Mouse (Mus musculus) urinary bladder, postnatal 36 days (tissue): ENCODE results near the gene Stag2.

ENCODE experiments used
- DNase-seq, 2 experiments: peaks; one replicate each; pipeline ENCODE4 v3.0.0; 2022; ENCODE audit warnings: low spot score in 2 of 2, mixed read lengths in 1 of 2

The Stag2 gene

DNA sequence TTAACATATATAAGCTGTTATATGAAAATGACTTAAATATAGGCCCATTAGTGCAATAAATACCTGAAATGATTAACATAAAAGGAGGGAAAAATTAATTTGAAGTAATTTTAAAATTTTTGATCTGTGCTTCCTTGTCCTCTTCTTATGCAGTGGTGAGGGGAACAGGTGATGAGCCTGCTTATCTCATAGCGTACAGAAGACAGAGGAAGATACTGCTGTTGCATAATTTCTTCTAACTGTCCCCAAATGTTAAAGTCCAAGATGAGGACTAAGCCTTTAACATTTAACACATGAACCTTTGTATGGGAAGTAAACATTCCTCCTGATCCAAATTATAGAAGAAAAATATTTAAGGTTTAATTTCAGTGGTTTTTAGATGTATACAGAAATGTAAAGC is 66.6 kb downstream of the Stag2 start:
- no peak for DNase-seq

DNA sequence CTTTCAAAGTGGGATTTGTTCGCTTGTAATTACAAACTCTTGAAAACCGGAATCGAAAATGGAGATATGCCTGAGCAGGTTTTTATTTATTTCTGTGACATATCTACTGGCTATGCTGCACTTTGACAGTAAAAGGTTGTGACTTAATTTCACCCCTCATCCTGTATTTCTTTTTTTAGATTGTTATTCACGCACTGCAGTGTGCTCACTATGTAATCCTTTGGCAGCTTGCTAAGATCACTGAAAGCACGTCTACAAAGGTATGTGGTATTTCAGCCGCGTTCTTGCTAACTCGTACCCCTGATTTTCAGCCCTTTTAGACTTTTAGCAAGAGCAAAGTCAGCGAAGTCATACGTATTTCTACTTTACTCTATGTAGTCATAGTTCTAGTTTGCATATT is 101.2 kb downstream of the Stag2 start:
- no peak for DNase-seq

DNA sequence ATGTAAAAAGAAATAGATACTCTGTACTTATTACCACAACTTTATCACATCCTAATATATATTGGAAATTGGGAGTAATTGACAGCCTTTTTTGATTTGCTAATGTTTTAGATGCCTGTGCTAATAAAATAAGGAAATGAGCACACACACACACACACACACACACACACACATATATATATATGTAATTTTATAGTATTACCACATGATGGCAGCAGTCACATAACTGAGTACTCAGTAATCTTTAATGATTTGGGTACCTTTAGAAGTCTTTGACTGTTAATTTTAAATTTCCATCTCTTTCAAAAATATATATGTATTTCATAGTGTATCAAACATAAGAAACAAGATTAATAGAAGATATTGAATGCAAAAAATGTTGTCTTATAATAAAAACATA is 123.6 kb downstream of the Stag2 start:
- DNase-seq, result no peak

DNA sequence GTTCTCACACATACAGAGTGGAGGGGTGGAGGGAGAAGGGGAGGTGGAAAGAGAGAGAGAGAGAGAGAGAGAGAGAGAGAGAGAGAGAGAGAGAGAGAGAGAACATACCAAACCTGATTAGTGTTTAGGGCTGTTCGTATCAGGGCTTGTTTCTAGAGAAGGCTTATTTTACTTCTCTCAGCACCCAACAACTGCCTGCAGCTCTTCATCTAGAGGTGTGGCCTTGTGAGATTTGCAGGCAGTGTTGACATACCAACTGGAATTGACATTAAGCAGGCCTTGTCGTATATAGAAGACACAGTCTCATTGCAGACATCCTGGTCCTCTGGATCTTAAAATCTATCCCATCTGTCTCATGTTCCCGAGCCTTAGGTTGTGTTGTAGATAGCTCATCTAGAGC is 141.1 kb downstream of the Stag2 start:
- no peak for DNase-seq

DNA sequence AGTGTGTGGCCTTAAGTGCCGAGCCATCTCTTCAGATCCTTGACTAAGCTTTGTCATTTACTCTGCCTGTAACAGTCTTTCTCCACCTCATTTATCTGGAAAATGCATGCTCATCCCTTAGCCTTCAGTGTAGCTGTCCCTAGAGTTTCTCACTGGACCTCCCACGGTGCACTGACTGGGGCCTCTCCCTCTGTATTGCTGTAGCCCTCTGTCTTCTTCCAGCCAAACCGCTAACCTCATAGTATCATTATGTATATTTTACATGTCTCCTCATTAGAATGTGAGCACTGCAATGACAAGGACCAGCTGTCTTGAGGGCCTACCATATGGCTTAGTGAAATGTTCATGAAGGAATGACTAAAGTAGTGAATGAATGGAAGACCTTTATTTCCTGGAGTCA is 166.1 kb downstream of the Stag2 start:
- no peak for DNase-seq

DNA sequence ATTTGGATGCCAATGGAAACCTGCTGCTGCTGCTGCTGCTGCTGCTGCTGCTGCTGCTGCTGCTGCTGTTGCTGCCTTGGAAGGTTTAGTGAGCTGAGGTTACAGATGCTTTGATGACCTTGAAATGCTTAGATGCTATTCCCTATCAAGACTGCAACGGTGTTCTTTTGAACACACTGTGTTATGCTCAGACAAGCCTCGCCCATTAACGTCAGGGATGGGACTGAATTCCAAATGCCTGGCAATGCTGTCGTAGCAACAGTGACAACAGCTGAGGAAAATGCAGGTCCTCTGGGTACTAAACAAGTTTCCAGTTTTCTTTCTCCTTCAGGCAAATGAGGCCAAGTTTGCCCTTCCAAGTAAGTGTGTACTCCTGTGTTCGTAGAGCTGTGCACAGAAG is 171.3 kb downstream of the Stag2 start:
- no peak for DNase-seq

DNA sequence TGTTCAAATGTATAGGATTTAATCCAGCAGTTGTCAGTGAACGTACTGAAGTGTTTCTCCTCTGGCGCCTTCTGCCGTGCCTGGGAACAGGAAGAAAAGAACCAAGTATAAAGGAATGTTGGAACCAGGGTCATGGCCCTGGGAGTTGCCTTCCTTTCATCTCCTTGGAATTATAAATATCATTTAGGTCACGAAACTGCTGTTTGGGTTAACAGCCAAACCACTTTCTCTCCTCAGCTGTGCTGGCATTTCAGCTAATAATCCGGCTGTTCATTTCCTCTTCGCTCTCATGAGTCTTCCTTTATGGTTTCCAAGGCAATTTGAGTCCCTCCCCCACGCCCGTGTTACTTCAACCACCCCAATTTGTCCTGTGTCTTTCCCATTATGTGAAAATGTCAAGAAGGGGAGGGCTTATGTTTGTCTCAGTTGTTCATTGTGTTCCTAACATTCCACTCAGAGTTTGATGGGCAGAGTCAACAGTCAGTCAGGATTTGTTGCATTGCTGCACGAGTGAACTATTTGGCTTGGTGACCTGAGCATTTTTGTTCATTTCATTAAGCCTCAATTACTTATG is 172.2 kb downstream of the Stag2 start:
- DNase-seq, result no peak

DNA sequence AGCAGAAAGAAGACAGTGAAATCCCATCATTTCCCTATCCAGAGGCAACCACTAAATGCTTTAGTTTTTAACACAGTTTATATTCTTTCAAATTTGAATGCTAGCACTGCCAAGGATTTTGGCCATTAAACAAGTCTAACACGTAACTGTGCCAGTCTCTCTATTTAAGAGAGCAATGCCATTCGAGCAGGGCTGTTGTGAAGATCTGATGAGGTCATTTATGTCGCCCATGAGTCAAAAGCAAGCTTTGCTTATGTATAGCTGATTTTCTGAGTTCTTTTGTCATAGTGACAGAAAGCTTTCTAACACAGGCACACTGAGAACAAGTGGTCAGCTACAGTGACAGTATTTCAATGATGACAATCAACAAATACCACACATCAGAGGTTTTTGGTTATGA is 175.7 kb downstream of the Stag2 start:
- no peak for DNase-seq
